Mouse (Mus musculus) activated CD4-positive, CD25-positive, alpha-beta regulatory T cell, adult 4 months (primary cell): ENCODE measurements at regions not wholly inside any gene's neighbourhood (a gene's known extent, or its start where the extent isn't known, plus 50 kb on each side); places are given as distances from the start of the nearest gene placed in this dataset.

Experiments
- ATAC-seq: one replicate; pipeline ENCODE4 v1.8.0; 2017

DNA sequence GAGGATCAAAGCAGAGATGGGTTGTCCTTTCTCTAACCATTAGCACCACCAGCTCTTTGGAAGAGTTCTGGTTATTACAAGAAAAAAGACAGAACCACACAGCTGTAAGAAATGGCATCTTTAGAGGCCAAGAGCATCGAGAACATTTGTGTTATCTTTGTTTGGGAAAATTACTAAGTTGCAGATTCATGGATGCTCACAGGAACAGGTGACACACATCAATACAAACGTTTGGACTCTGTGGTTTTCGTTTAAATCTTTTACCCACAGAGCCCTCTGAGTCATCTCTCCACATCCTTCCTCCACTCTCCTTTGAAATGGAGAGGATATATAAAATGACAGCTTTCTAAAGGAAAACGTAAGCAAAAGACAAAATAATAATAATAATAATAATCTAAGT lies 184.5 kb upstream of the Ppargc1a start:
- no peak for ATAC-seq

DNA sequence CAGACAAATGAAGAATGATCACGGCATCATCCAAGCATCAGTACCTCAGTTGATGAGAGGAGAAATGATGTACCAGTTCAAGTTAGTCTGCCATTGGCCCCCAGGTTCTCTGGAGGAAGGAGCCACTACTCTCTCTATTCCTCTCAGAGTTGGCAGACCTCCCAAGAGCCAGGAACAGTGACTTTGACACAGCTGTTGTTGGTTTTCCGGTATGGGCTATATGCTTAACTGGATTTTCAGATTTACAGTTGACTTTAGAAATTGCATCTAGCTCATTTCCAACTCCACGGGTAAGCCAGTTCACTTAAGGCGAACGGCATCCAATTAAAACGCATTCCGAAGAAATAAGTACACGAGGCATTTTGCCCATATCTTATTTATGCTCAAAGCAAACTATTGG lies 182.9 kb upstream of the Ppargc1a start:
- no peak for ATAC-seq

DNA sequence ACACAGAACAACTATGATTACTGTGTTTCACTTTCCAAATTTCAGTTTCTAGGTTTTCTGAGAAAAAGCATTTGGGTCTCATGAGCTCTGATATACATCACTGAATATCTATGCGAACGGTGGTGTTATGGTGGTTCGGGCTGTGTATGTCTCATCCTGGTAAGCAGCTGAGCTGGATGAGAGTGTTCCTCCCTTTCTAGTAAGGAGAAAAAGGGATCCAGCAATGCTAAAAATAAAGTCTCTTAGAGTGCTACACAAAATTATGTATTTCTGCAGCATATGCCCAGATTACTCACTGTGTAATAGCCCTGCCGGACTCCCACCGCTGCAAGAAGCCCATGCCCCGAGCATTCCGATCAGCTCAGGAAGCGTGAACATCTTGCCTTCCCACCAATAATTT lies 173.4 kb upstream of the Ppargc1a start:
- ATAC-seq, result no peak

DNA sequence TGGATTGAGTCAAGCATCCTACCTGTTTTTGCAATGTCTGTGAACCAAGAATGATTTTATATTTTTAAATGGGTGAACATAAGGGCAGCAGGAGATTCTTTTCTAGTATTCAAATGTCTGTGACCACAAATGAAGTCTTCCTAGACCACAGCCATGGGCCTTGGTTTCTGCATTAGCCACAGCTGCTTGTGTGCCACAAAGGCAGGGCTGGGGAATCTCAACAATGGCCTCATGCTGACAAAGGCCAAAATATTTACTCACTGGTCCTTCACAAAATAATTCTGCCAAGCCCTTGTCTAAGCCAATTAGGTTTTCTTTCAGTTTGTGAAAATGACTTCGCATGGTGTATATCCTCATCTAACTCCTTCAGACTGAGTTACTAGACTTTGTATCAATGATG lies 162.7 kb upstream of the Ppargc1a start:
- no peak for ATAC-seq

DNA sequence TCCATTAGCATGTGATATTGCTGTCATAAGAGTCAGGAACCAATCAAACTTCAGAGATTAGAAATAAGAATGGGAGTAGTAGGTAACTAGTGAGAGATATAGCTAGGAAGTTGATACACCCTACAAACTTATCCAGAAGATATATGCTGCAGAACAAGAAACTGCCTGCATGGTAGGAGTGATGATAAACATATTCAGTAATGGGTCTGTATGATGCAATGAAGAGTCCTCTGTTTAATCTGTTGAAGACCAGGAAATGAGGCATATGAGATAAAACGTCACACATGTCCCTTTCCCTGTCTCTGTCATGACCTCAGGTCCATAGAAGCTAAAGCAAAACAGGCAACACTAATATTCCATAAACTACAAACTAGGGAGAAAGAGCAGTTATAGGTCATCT lies 162.2 kb upstream of the Ppargc1a start:
- no peak for ATAC-seq

DNA sequence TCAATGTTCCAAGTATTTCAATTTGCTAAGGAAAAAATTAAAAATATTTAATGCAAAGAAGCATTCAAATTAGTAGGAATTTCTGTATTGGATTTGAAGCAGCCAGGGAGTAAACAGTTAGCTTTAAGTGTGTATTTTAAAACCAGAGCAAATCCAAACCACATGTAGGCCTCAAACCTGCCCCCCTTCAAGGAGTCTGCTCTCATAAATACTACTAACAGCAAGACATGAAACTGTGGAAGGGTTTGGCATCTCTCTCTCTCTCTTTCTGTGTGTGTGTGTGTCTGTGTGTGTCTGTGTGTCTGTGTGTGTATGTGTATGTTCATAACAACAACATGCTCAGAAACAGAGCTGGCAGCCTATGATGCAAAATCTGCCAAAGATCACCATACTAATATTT lies 159.2 kb upstream of the Ppargc1a start:
- no peak for ATAC-seq

DNA sequence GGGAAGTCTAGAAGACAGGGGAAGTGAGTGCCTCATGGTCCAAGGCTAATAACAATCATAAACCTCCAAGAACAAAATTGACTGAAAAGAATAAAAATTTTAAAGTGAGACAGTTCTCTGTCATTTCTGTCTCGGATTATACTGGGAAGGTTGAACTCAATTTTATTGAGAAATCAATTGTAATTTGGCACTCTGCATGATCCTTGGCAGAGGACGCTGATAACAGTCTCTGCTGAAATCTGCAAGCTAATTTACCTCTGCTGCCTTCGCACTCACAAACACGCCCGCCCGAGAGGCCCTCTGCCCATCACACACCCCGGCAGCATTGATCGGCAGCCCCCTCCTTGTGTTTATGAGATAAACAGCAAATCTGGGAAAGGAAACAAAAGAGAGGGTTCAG lies 151.4 kb upstream of the Ppargc1a start:
- ATAC-seq, result no peak

DNA sequence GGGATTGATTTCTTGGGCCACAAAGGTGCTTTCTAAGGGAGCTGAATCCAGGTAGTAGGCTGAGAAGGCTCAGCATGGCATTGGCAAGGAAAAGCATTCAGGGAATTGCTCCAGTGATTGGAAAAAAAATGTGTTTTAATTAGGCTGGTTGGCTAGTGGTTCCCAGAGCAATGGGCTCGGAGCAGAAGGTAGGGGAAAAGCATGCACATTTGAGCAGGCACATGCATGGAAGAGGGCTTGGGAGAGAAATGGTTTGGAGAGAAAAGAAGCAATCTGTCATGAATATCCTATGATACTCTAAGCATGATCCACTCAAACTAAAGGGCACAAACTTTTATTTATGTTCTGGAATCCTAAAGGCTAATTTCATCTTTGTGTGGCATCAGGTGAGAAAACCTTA lies 150.9 kb upstream of the Ppargc1a start:
- no peak for ATAC-seq

DNA sequence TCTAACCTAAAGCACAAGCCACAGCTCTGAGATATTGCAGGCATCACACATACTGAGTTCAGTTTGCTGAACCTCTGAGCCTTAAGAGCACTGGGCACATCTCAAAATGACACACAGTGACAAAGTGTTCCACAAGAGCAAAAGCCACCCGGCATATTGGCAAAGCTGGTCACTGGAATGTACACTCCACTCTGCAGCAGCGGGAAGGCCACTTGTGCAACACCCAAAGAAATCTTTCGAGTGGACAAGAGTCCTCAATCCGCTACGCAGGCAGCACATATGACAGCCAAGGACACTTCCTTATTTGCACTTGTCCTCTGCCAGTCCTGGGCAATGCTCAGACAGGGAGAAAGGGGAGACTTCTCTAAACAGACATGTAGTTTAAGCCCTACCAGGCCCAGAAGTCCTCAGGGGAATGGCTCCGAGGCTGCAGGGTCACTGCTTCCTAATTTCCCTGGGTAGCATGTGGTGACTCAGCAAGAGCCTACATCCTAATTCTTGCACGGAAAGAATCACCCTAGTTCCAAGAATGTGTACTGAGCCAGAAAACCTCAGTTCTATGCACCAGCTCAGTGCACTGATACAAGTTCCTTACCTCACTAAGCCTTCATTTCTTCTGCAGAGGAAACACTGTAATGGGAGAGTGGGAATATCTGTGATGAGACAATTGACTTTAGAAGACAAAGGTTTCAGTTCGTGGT lies 144.5 kb upstream of the Ppargc1a start:
- ATAC-seq, result no peak

DNA sequence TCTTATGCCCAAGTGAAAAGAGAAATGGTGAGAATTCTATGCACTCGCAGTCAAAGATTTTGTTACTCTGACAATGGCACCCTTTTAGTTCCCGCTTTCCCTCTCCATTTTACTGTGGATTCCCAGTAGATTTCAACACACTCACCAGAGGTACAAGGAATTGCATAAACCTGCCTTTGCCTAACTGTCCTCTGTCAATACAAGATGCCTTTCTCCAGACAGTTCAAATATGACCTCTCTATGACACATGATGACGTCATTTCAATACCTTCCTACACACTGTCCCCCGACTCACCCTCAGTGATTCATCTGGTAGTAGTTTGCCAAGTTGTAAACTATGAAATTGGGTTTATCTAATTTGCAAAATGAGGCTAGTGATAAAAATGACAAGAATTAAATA lies 143.1 kb upstream of the Ppargc1a start:
- ATAC-seq, result no peak

DNA sequence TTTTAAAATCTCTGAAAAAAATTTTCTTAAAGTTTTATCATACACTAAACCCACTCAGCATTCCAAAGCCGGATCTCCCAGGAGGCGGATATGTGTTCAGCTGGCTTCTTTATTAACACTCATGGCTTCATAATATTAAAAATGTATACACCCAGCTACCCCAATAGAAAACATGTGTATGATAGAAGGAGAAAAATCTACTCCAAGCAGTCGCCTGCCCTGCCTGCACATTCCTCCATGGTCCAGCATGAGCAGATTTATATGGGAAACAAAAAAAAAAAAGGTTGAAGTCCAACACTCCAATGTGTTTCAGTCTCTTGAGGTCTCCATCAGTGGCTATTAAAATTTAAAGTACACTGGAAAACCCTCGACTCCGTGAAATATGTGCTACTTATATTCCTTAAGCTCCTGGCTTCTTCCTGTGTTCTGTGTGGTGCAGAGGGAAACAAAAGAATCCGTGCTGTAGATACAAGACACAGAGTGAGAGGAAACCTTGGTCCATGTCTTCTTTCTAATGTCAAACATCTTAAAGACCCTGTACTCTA lies 142.0 kb upstream of the Ppargc1a start:
- ATAC-seq, result no peak

DNA sequence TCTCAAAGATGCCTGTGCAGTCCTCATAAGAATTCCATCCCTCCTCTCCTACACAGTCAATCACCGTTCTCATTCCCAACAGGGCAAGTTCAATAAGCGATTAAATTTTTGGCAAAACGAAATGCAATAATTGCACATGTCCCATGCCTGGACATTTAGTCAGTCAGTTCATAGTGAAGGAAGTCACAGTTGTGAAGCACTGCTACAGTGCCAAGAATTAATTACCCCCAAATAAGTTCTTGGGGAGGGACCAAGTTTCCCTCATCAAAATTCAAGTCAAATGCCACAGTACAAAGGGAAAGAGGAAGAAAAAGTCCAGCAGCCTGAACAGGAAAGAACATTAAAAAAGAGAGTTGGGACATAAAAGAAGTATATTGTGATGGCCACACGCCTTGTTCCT lies 112.4 kb upstream of the Ppargc1a start:
- no peak for ATAC-seq

DNA sequence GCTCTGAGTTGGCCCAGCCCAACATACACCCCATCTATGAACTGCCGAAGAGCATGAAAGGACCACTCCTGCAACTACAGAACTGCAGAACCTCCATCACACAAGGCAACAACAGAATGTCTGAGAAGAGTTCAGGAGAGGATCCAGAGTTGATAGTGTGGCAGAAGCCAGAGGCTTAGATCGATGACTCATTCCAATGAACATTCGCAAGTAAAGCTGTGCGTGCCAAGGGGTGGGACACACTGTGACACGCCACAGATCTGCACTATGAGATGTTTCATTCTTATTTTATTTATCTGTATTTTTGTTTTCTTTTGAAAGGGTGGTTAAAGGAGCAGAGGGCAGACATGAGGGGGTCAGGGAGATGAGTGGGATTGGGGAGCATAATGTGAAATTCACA lies 103.7 kb upstream of the Ppargc1a start:
- no peak for ATAC-seq

DNA sequence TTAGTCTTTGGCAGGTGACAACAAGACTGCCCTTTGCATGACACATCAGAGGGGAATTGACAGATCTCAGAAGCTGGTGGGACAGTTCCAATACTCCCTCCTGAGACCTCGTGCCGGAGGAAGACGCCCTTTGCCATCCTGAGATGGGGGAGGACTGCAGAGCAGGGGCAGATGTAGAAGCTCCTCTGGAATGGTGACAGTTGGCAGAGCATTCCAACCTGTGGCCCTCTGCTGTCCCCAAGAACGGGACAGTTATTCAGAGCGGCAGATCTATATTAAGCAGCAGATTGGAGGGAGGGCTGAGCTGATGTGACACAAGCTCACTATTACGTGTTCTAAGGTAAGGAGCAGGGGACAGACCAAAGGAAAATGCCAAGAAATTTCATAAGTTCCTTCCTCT lies 97.7 kb upstream of the Ppargc1a start:
- no peak for ATAC-seq

DNA sequence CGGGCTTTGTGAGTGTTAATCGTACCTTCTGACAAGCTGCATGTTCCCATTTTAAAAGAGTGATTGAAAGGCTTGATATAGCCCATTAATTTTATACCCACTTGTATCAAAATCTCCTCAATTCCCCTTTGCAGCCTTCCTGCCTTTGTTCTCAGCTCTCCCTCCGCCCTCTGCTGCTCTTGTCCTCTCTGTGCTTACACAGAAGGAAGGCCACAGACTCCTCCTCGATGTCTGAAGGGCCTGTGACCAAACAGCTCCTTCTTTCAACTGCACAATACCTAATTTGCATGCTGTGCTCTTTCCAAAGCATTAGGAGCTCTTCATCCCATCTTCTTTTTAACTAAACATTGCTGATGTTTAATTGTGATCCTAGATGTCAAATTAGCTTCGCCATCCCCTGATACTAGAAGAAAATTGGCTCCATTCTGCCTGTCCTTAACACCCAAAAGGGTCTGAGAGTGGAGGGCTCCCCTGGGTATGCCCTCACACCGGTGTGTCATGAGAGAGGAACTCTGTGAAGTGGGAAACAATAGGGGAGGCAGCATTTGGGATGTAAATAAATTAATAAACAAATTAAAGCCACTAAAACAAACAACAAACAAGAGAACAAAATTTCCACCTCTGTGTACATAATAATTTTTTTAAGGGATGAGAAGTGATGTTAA lies 90.8 kb upstream of the Ppargc1a start:
- ATAC-seq, result no peak

DNA sequence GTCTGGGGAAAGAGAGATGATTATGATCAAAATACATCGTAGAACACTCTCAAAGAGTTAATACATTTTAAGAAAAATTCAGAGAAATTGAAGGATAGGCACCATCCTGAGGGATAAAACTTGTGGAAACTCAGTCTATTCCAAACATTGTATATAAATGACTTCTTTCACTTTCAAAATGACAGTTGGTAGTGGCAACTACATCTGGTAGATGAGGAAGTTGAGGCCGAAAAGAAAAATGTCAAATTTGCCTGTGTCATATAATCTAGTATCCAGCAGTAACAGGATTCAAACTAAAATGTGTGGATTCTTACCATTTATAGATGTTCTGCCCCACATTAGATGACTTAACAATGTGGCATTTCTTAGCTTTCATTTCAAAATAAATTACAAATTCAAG lies 86.0 kb upstream of the Ppargc1a start:
- no peak for ATAC-seq

DNA sequence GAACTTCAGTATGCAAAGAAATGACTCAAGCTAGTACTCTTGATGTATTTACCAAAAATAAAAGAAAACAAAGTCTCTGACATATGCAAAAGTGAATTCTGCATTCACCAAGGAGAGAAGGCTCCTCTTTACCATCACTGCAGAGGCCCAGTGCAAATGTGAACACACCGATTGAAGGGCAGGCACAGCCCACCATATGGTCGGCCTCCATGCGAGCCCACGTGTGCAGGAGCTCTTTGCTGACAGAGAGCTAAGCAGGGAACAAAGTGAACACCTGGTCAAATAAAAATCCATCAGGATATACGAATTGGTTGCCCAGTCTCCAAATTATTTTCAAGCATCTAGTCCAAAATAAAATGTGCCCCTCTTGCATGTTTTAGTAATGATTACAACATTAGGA lies 56.9 kb upstream of the Ppargc1a start:
- ATAC-seq, result no peak
